Mouse (Mus musculus): ENCODE measurements around the gene Scd2. TPM values are rescaled to one million over a fixed set of nuclear protein-coding genes. Genes with fewer than 3 reads are reported as not detected.

Gene Scd2
- total RNA-seq, 1 experiment: 284 TPM

DNA sequence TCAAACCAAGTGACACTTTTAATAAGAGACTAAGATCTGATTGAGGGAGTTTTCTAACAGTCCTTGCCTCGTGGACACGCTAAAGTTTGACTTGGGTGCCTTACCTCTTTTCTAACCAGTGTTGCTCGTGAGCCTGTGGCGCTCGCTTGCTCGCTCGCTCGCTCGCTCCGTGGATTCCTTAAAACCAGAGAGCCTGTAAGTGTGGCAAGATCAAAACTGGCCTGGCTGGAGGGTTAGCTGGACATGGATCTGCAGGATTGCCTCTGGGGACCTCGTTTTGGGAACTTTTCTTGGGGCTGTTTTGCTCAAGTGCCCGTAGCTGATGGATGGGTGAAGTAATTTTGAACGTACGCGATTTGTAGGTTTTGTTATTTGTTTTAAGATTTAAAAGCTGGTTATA is 12.2 kb downstream of the Scd2 start:
- no peak overlapping the region for H3K9ac ChIP-seq (ENCODE audit: insufficient read depth, low read depth, low read length, poor library complexity, severe bottlenecking)
- H3K27ac ChIP-seq (ENCODE audit: insufficient read depth, low read depth, low read length, poor library complexity, severe bottlenecking): no peak overlapping the region
- peaks cover 0 to 3% of the 10 kb centered on the region in 2 experiments; a peak in 2 of 4 replicates for H3K4me1 ChIP-seq (ENCODE audit: control insufficient read depth in 2 of 2, insufficient read depth in 2 of 2, low read length in 2 of 2, poor library complexity in 1 of 2)
- no peak for DNase-seq (ENCODE audit: low read depth, low spot score)
- TF ChIP-seq ZC3H11A (IDR thresholded peaks at IDR 0.05; ENCODE audit: borderline replicate concordance, low read depth, low read length) (no peak), CHD2 (IDR thresholded peaks at IDR 0.05; ENCODE audit: low read depth, low read length) (no peak), ZNF384 (IDR thresholded peaks at IDR 0.05; ENCODE audit: low read depth, low read length) (no peak), HCFC1 (IDR thresholded peaks at IDR 0.05; ENCODE audit: borderline replicate concordance, insufficient read depth, low read length) (no peak), MAFK (IDR thresholded peaks at IDR 0.05; ENCODE audit: insufficient read depth, low read depth, low read length) (no peak)
- H3K4me3 ChIP-seq (ENCODE audit: insufficient read depth in 1 of 2, low read depth in 1 of 2, low read length in 2 of 2, poor library complexity in 1 of 2, severe bottlenecking in 1 of 2): no peak overlapping the region
- H3K9me3 ChIP-seq (ENCODE audit: control insufficient read depth, insufficient read depth, low read depth, low read length): no peaks in the 10 kb centered on the region
- in situ Hi-C loops (cut with MboI; ENCODE audit: low sequenced_read_pairs in 2 of 2, unreplicated experiment in 2 of 2): no loop called here
- H3K36me3 ChIP-seq (ENCODE audit: control insufficient read depth, insufficient read depth, low read length, poor library complexity, severe bottlenecking): peaks cover 47% of the 10 kb centered on the region

GRCm38 (mm10) chr19:44306171-44306570 is 12.7 kb downstream of the Scd2 start:
- peaks cover 0 to 4% of the 10 kb centered on the region in 2 experiments; a peak in 3 of 4 replicates for H3K4me1 ChIP-seq (ENCODE audit: control insufficient read depth in 2 of 2, insufficient read depth in 2 of 2, low read length in 2 of 2, poor library complexity in 1 of 2)
- in situ Hi-C loops (cut with MboI; ENCODE audit: low sequenced_read_pairs in 2 of 2, unreplicated experiment in 2 of 2): no loop called here
- H3K9me3 ChIP-seq (ENCODE audit: control insufficient read depth, insufficient read depth, low read depth, low read length): no peaks in the 10 kb centered on the region
- no peak overlapping the region for H3K4me3 ChIP-seq (ENCODE audit: insufficient read depth in 1 of 2, low read depth in 1 of 2, low read length in 2 of 2, poor library complexity in 1 of 2, severe bottlenecking in 1 of 2)
- no peak overlapping the region for H3K27ac ChIP-seq (ENCODE audit: insufficient read depth, low read depth, low read length, poor library complexity, severe bottlenecking)
- H3K36me3 ChIP-seq (ENCODE audit: control insufficient read depth, insufficient read depth, low read length, poor library complexity, severe bottlenecking): peaks cover 43% of the 10 kb centered on the region
- no peak for DNase-seq (ENCODE audit: low read depth, low spot score)
- TF ChIP-seq ZC3H11A (IDR thresholded peaks at IDR 0.05; ENCODE audit: borderline replicate concordance, low read depth, low read length): no peak
- TF ChIP-seq ZNF384 (IDR thresholded peaks at IDR 0.05; ENCODE audit: low read depth, low read length): no peak
- no peak for TF ChIP-seq CHD2 (IDR thresholded peaks at IDR 0.05; ENCODE audit: low read depth, low read length)
- TF ChIP-seq MAFK (IDR thresholded peaks at IDR 0.05; ENCODE audit: insufficient read depth, low read depth, low read length): no peak
- TF ChIP-seq HCFC1 (IDR thresholded peaks at IDR 0.05; ENCODE audit: borderline replicate concordance, insufficient read depth, low read length): no peak
- no peak overlapping the region for H3K9ac ChIP-seq (ENCODE audit: insufficient read depth, low read depth, low read length, poor library complexity, severe bottlenecking)

GRCm38 (mm10) chr19:44307101-44307914 is 13.8 kb downstream of the Scd2 start:
- Histone ChIP-seq H3K36me3 (ENCODE audit: control insufficient read depth, insufficient read depth, low read length, poor library complexity, severe bottlenecking) (peaks cover 34% of the 10 kb centered on the region), H3K27ac (ENCODE audit: insufficient read depth, low read depth, low read length, poor library complexity, severe bottlenecking) (no peak overlapping the region), H3K9me3 (ENCODE audit: control insufficient read depth, insufficient read depth, low read depth, low read length) (no peaks in the 10 kb centered on the region), H3K4me3 (ENCODE audit: insufficient read depth in 1 of 2, low read depth in 1 of 2, low read length in 2 of 2, poor library complexity in 1 of 2, severe bottlenecking in 1 of 2) (no peak overlapping the region), H3K9ac (ENCODE audit: insufficient read depth, low read depth, low read length, poor library complexity, severe bottlenecking) (no peak overlapping the region), H3K4me1 (ENCODE audit: control insufficient read depth in 2 of 2, insufficient read depth in 2 of 2, low read length in 2 of 2, poor library complexity in 1 of 2) (peaks cover 0 to 9% of the 10 kb centered on the region in 2 experiments; a peak in 3 of 4 replicates)
- in situ Hi-C loops (cut with MboI; ENCODE audit: low sequenced_read_pairs in 2 of 2, unreplicated experiment in 2 of 2): no loop called here
- DNase-seq (ENCODE audit: low read depth, low spot score): no peak
- TF ChIP-seq HCFC1 (IDR thresholded peaks at IDR 0.05; ENCODE audit: borderline replicate concordance, insufficient read depth, low read length) (no peak), MAFK (IDR thresholded peaks at IDR 0.05; ENCODE audit: insufficient read depth, low read depth, low read length) (no peak), ZC3H11A (IDR thresholded peaks at IDR 0.05; ENCODE audit: borderline replicate concordance, low read depth, low read length) (no peak), ZNF384 (IDR thresholded peaks at IDR 0.05; ENCODE audit: low read depth, low read length) (no peak), CHD2 (IDR thresholded peaks at IDR 0.05; ENCODE audit: low read depth, low read length) (no peak)

DNA sequence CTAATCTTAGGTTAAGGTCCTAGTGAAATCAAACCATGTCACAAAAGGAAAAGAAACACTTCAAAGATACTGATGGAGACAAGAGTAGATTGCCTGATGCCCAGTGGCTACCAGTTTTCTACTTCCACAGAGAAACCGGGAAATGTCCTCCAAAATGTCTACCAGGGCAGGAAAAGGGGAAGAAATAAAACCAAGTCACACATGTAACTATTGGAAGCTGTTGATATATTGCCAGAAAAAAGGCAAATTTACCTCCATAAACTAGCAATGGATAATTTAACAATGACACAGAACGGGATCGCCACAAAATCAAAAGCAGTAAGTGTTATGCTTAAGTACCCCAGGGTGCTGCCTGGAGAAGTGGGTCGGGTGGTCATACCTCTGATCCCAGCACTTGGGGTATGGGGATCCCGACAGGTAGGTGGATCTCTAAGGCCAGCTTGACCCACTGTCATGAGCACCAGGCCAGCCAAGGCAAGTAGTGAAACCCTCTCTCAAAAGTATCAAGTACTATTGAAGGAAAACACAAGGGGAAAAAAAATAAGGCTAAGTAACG is 14.5 kb downstream of the Scd2 start:
- Histone ChIP-seq H3K4me1 (ENCODE audit: control insufficient read depth in 2 of 2, insufficient read depth in 2 of 2, low read length in 2 of 2, poor library complexity in 1 of 2) (peaks cover 0 to 6% of the 10 kb centered on the region in 2 experiments; a peak in 3 of 4 replicates), H3K4me3 (ENCODE audit: insufficient read depth in 1 of 2, low read depth in 1 of 2, low read length in 2 of 2, poor library complexity in 1 of 2, severe bottlenecking in 1 of 2) (no peak overlapping the region), H3K36me3 (ENCODE audit: control insufficient read depth, insufficient read depth, low read length, poor library complexity, severe bottlenecking) (peaks cover 28% of the 10 kb centered on the region), H3K27ac (ENCODE audit: insufficient read depth, low read depth, low read length, poor library complexity, severe bottlenecking) (no peak overlapping the region), H3K9ac (ENCODE audit: insufficient read depth, low read depth, low read length, poor library complexity, severe bottlenecking) (no peak overlapping the region), H3K9me3 (ENCODE audit: control insufficient read depth, insufficient read depth, low read depth, low read length) (no peaks in the 10 kb centered on the region)
- in situ Hi-C loops (cut with MboI; ENCODE audit: low sequenced_read_pairs in 2 of 2, unreplicated experiment in 2 of 2): no loop called here
- no peak for DNase-seq (ENCODE audit: low read depth, low spot score)
- TF ChIP-seq ZC3H11A (IDR thresholded peaks at IDR 0.05; ENCODE audit: borderline replicate concordance, low read depth, low read length): no peak
- no peak for TF ChIP-seq ZNF384 (IDR thresholded peaks at IDR 0.05; ENCODE audit: low read depth, low read length)
- no peak for TF ChIP-seq CHD2 (IDR thresholded peaks at IDR 0.05; ENCODE audit: low read depth, low read length)
- no peak for TF ChIP-seq MAFK (IDR thresholded peaks at IDR 0.05; ENCODE audit: insufficient read depth, low read depth, low read length)
- TF ChIP-seq HCFC1 (IDR thresholded peaks at IDR 0.05; ENCODE audit: borderline replicate concordance, insufficient read depth, low read length): no peak
